Mouse (Mus musculus) cortical plate, adult 2 months (tissue): ENCODE data around the gene Fscn1.

Experiments used
- CTCF ChIP-seq: fragments of 200-500 bp; IDR thresholded peaks from 2 replicates; pipeline ENCODE4 v1.5.1; 2011; ENCODE audit warnings: mild to moderate bottlenecking, control low read depth, low read length; ENCODE audit not compliant: insufficient read depth; ENCODE audit errors: extremely low read depth
- POLR2A ChIP-seq: fragments of 200-500 bp; IDR thresholded peaks from 2 replicates; pipeline ENCODE4 v1.6.1; 2011; ENCODE audit warnings: mild to moderate bottlenecking, low read length, control low read depth; ENCODE audit not compliant: insufficient read depth; ENCODE audit errors: extremely low read depth

DNA sequence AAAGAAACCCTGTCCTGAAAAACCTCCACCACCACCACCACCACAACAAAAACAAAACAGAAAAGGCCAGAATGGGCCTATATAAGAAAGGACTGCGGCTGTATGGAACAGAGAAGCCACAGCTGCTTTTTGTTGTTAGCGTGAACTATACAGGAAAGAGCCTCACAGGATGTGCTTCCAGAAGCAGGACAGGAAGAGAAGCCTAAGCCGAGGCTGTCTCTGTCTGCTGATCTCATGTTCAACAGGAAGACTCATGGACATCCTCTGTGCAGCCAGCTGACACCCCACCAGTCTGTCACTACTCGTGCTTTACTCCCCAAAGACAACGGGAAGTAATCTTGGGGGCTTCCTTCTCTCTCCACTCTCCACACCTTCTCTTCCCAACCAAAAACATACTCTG lies 57.3 kb downstream of the Fscn1 start:
- no peak for TF ChIP-seq CTCF
- no peak for TF ChIP-seq POLR2A
